Mouse (Mus musculus) myocyte (in vitro differentiated cells): ENCODE measurements around the gene Trabd2b. TPM values are rescaled to one million over a fixed set of nuclear protein-coding genes. Genes with fewer than 3 reads are reported as not detected.

Experiments used
- H3K27me3 ChIP-seq: one replicate; pipeline ENCODE4 v1.6.1; 2011; ENCODE audit not compliant: control insufficient read depth, insufficient read depth, insufficient read length
- H3K36me3 ChIP-seq: one replicate; pipeline ENCODE4 v1.6.1; 2011; ENCODE audit not compliant: control insufficient read depth, insufficient read depth
- H3K4me2 ChIP-seq: one replicate; pipeline ENCODE4 v1.6.1; 2011; ENCODE audit warnings: low read depth, control low read depth
- H3K4me3 ChIP-seq: one replicate; pipeline ENCODE4 v1.5.1; 2011; ENCODE audit warnings: mild to moderate bottlenecking, control low read depth, moderate library complexity
- H3K79me2 ChIP-seq: one replicate; pipeline ENCODE4 v1.6.1; 2011; ENCODE audit not compliant: control insufficient read depth, insufficient read depth
- H3ac ChIP-seq: one replicate; pipeline ENCODE4 v1.6.1; 2011; ENCODE audit not compliant: control insufficient read depth, insufficient read length
- CEBPB ChIP-seq: IDR thresholded peaks from 2 replicates; pipeline ENCODE4 v1.6.1; 2011; ENCODE audit warnings: mild to moderate bottlenecking, moderate library complexity; ENCODE audit not compliant: poor library complexity, insufficient read depth, severe bottlenecking
- E2F4 ChIP-seq: IDR thresholded peaks from one replicate; pipeline ENCODE4 v1.6.1; 2011; ENCODE audit warnings: mild to moderate bottlenecking, control low read depth, moderate library complexity; ENCODE audit not compliant: insufficient read depth
- MAX ChIP-seq: IDR thresholded peaks from one replicate; pipeline ENCODE4 v1.6.1; 2011; ENCODE audit warnings: low read depth, mild to moderate bottlenecking, control low read depth
- MYOD1 ChIP-seq, 3 experiments: IDR thresholded peaks; one replicate each; pipeline ENCODE4 v1.6.1; 2011; ENCODE audit warnings: control low read depth in 2 of 3, low read depth in 2 of 3, mild to moderate bottlenecking in 2 of 3, moderate library complexity in 1 of 3; ENCODE audit not compliant: insufficient read length in 2 of 3, control insufficient read depth in 1 of 3
- MYOG ChIP-seq, 3 experiments: IDR thresholded peaks; one replicate each; pipeline ENCODE4 v1.6.1; 2011; ENCODE audit warnings: control low read depth in 2 of 3, low read depth in 2 of 3, mild to moderate bottlenecking in 2 of 3; ENCODE audit not compliant: insufficient read length in 2 of 3, control insufficient read depth in 1 of 3, insufficient read depth in 1 of 3
- POLR2A ChIP-seq: IDR thresholded peaks from one replicate; pipeline ENCODE4 v1.6.1; 2011; ENCODE audit warnings: low read depth, mild to moderate bottlenecking, control low read depth, moderate library complexity; ENCODE audit not compliant: insufficient read length
- POLR2AphosphoS2 ChIP-seq: IDR thresholded peaks from one replicate; pipeline ENCODE4 v1.6.1; 2011; ENCODE audit warnings: low read depth, control low read depth; ENCODE audit not compliant: insufficient read length
- REST ChIP-seq: IDR thresholded peaks from one replicate; pipeline ENCODE4 v1.6.1; 2011; ENCODE audit warnings: mild to moderate bottlenecking, control low read depth, moderate library complexity; ENCODE audit not compliant: insufficient read depth, insufficient read length
- SRF ChIP-seq: IDR thresholded peaks from one replicate; pipeline ENCODE4 v1.6.1; 2011; ENCODE audit warnings: low read depth; ENCODE audit not compliant: control insufficient read depth, insufficient read length
- TCF12 ChIP-seq: IDR thresholded peaks from one replicate; pipeline ENCODE4 v1.6.1; 2011; ENCODE audit warnings: mild to moderate bottlenecking, control low read depth; ENCODE audit not compliant: poor library complexity, insufficient read depth, severe bottlenecking
- TCF3 ChIP-seq: IDR thresholded peaks from one replicate; pipeline ENCODE4 v1.6.1; 2011; ENCODE audit warnings: low read depth, control low read depth; ENCODE audit not compliant: insufficient read length
- USF1 ChIP-seq: IDR thresholded peaks from one replicate; pipeline ENCODE4 v1.6.1; 2011; ENCODE audit warnings: low read depth, mild to moderate bottlenecking, control low read depth, moderate library complexity
- polyA plus RNA-seq: library from polyadenylated mRNA; unstranded; fragments of >200 nt; fragmentation: generic; extraction: Trizol; gene quantifications from one replicate; pipeline ENCODE4 v1.2.1, GENCODE M21; 2012; ENCODE audit warnings: missing spikeins

Gene Trabd2b
- polyA plus RNA-seq, 1 experiment, result 0.79 TPM

DNA sequence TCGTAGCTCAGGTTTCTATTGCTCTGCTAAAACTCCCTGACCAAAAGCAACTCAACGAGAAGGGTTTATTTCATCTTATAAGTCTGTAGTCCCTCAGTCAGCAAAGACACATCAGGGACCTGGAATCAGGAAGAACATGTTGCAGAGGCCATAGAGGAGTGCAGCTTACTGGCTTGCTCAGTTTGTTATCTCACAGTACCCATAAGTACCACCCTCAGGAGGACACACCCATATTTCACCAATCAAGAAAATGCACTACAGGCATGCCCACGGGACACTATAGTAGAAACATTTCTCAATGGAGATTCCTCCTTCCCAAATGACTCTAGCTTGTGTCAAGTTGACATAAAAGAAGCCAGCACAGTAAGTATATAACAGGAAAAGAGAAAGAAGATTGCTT is 143.0 kb downstream of the Trabd2b start:
- Histone ChIP-seq H3K27me3 (no peaks in the 10 kb centered on the region), H3K36me3 (no peaks in the 10 kb centered on the region), H3K79me2 (no peaks in the 10 kb centered on the region), H3K4me3 (no peak overlapping the region), H3ac (no peak overlapping the region), H3K4me2 (no peak overlapping the region)
- TF ChIP-seq POLR2AphosphoS2, result no peak
- no peak for TF ChIP-seq TCF12
- TF ChIP-seq MYOD1 (IDR thresholded peaks at IDR 0.05; ENCODE audit: control insufficient read depth in 1 of 3, insufficient read length in 2 of 3, low read depth in 2 of 3), result no peak
- TF ChIP-seq POLR2A, result no peak
- TF ChIP-seq E2F4, result no peak

GRCm38 (mm10) chr4:114550471-114551156 is 144.1 kb downstream of the Trabd2b start:
- Histone ChIP-seq H3ac (no peak overlapping the region), H3K27me3 (no peaks in the 10 kb centered on the region), H3K4me3 (no peak overlapping the region), H3K79me2 (no peaks in the 10 kb centered on the region), H3K4me2 (no peak overlapping the region), H3K36me3 (no peaks in the 10 kb centered on the region)
- TF ChIP-seq SRF, result no peak
- TF ChIP-seq MAX, result no peak
- no peak for TF ChIP-seq CEBPB
- TF ChIP-seq TCF3, result no peak

- no peaks in the 10 kb centered on the region for H3K36me3 ChIP-seq
- H3K4me2 ChIP-seq, result no peak overlapping the region
- H3K4me3 ChIP-seq, result no peak overlapping the region
- TF ChIP-seq MAX (no peak), E2F4 (no peak), POLR2AphosphoS2 (no peak)
- no peak overlapping the region for H3ac ChIP-seq
- no peaks in the 10 kb centered on the region for H3K79me2 ChIP-seq
- H3K27me3 ChIP-seq, result no peaks in the 10 kb centered on the region
Observed at GRCm38 (mm10) chr4:114556880-114557279, 150.4 kb downstream of the Trabd2b start.

GRCm38 (mm10) chr4:114557731-114558130 is 151.2 kb downstream of the Trabd2b start:
- Histone ChIP-seq H3ac (no peak overlapping the region), H3K79me2 (no peaks in the 10 kb centered on the region), H3K27me3 (no peaks in the 10 kb centered on the region), H3K4me2 (no peak overlapping the region), H3K4me3 (no peak overlapping the region), H3K36me3 (no peaks in the 10 kb centered on the region)
- TF ChIP-seq POLR2AphosphoS2 (no peak), E2F4 (no peak)

DNA sequence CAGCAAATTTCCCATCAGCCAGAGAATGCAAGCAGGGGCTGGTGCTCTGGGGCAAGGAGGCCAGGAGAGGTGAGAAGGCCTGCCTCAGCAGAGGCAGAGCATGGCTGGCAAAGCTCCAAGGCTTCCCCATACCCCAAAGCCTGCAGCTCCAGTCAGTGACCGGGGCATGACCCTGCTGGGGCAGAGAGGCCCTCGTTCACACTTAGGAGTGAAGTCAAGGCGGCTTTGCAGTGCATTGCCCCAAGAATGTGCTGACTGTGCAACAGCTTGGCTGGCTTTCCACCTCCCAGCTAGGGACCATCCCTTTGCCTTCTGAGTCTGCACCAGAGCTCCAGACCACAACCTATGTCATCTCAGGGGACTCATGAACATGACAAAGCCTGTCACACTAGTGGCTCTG is 152.0 kb downstream of the Trabd2b start:
- H3ac ChIP-seq, result no peak overlapping the region
- TF ChIP-seq REST (no peak), POLR2AphosphoS2 (no peak), E2F4 (no peak), MYOG (IDR thresholded peaks at IDR 0.05; ENCODE audit: control insufficient read depth in 1 of 3, insufficient read depth in 1 of 3, insufficient read length in 2 of 3, low read depth in 2 of 3) (no peak), CEBPB (no peak), USF1 (no peak), MAX (no peak), MYOD1 (IDR thresholded peaks at IDR 0.05; ENCODE audit: control insufficient read depth in 1 of 3, insufficient read length in 2 of 3, low read depth in 2 of 3) (no peak), POLR2A (no peak), TCF12 (no peak)
- H3K36me3 ChIP-seq, result no peaks in the 10 kb centered on the region
- no peaks in the 10 kb centered on the region for H3K79me2 ChIP-seq
- H3K4me2 ChIP-seq, result no peak overlapping the region
- no peak overlapping the region for H3K4me3 ChIP-seq
- H3K27me3 ChIP-seq, result no peaks in the 10 kb centered on the region

- Histone ChIP-seq H3K4me3 (no peak overlapping the region), H3K36me3 (no peaks in the 10 kb centered on the region), H3K27me3 (no peaks in the 10 kb centered on the region), H3K4me2 (no peak overlapping the region), H3ac (no peak overlapping the region), H3K79me2 (no peaks in the 10 kb centered on the region)
- no peak for TF ChIP-seq USF1
- no peak for TF ChIP-seq SRF
- no peak for TF ChIP-seq CEBPB
- TF ChIP-seq POLR2AphosphoS2, result no peak
- no peak for TF ChIP-seq MYOD1 (IDR thresholded peaks at IDR 0.05; ENCODE audit: control insufficient read depth in 1 of 3, insufficient read length in 2 of 3, low read depth in 2 of 3)
- no peak for TF ChIP-seq MYOG (IDR thresholded peaks at IDR 0.05; ENCODE audit: control insufficient read depth in 1 of 3, insufficient read depth in 1 of 3, insufficient read length in 2 of 3, low read depth in 2 of 3)
- TF ChIP-seq REST, result no peak
- no peak for TF ChIP-seq TCF3
- TF ChIP-seq POLR2A, result no peak
- no peak for TF ChIP-seq TCF12
- TF ChIP-seq MAX, result no peak
- TF ChIP-seq E2F4, result no peak
Observed at GRCm38 (mm10) chr4:114560638-114561216, 154.2 kb downstream of the Trabd2b start.
